Mouse (Mus musculus): ENCODE measurements around the gene Olfr566. TPM values are rescaled to one million over a fixed set of nuclear protein-coding genes. Genes with fewer than 3 reads are reported as not detected.

Gene Olfr566
- polyA plus RNA-seq (2012; ENCODE audit: insufficient read depth, low replicate concordance) = not detected in 2 replicates

- Histone ChIP-seq H3K4me1 (no peaks in the 10 kb centered on the region), H3K36me3 (replicated peaks; ENCODE audit: low read length) (no peaks in the 10 kb centered on the region), H3K4me3 (replicated peaks) (no peak within 1 kb of the TSS), H3K9me3 (no peaks in the 10 kb centered on the region), H3K27me3 (replicated peaks) (no peaks in the 10 kb centered on the region)
- TF ChIP-seq GATA1 (IDR thresholded peaks at IDR 0.05; ENCODE audit: borderline replicate concordance, low read length) = no peak
- TF ChIP-seq FLI1 (IDR thresholded peaks at IDR 0.05; ENCODE audit: low read length) = no peak
Observed at GRCm38 (mm10) chr7:102858665-102859064, at the start of gene Olfr566. TSS of gene Olfr566 (minus strand) at chr7:102858765.

GRCm38 (mm10) chr7:102890782-102891181 is 32.2 kb upstream of the Olfr566 start, which contains the start of gene Olfr569:
TSS of gene Olfr569 (minus strand) at chr7:102890882.
- Histone ChIP-seq H3K9me3 (no peaks in the 10 kb centered on the region), H3K4me3 (replicated peaks) (no peak within 1 kb of the TSS), H3K4me1 (no peaks in the 10 kb centered on the region), H3K36me3 (replicated peaks; ENCODE audit: low read length) (no peaks in the 10 kb centered on the region), H3K27me3 (replicated peaks) (no peaks in the 10 kb centered on the region)
- TF ChIP-seq GATA1 (IDR thresholded peaks at IDR 0.05; ENCODE audit: borderline replicate concordance, low read length) = no peak
- TF ChIP-seq FLI1 (IDR thresholded peaks at IDR 0.05; ENCODE audit: low read length) = no peak

GRCm38 (mm10) chr7:102876822-102877221 is 18.3 kb upstream of the Olfr566 start, which contains the start of gene Olfr568:
TSS of gene Olfr568 (plus strand) at chr7:102877122.
- peaks cover 6% of the 10 kb centered on the region for H3K9me3 ChIP-seq
- H3K27me3 ChIP-seq (replicated peaks) = no peaks in the 10 kb centered on the region
- H3K4me3 ChIP-seq (replicated peaks) = no peak within 1 kb of the TSS
- TF ChIP-seq GATA1 (IDR thresholded peaks at IDR 0.05; ENCODE audit: borderline replicate concordance, low read length) (no peak), FLI1 (IDR thresholded peaks at IDR 0.05; ENCODE audit: low read length) (no peak)
- H3K36me3 ChIP-seq (replicated peaks; ENCODE audit: low read length) = no peaks in the 10 kb centered on the region
- H3K4me1 ChIP-seq = no peaks in the 10 kb centered on the region

GRCm38 (mm10) chr7:102855807-102856206 is 2.8 kb downstream of the Olfr566 start:
- no peak for TF ChIP-seq GATA1 (IDR thresholded peaks at IDR 0.05; ENCODE audit: borderline replicate concordance, low read length)
- TF ChIP-seq FLI1 (IDR thresholded peaks at IDR 0.05; ENCODE audit: low read length) = no peak
- H3K4me1 ChIP-seq = no peaks in the 10 kb centered on the region
- no peak overlapping the region for H3K4me3 ChIP-seq (replicated peaks)
- H3K36me3 ChIP-seq (replicated peaks; ENCODE audit: low read length) = no peaks in the 10 kb centered on the region
- H3K9me3 ChIP-seq = no peaks in the 10 kb centered on the region
- H3K27me3 ChIP-seq (replicated peaks) = no peaks in the 10 kb centered on the region

Other genes starting within 250 kb of the Olfr566 start
- gene Olfr553, start 240.5 kb downstream of the Olfr566 start, polyA plus RNA-seq (2012; ENCODE audit: insufficient read depth, low replicate concordance) = not detected in 2 replicates
- not detected in 2 replicates for gene Olfr554, start 220.3 kb downstream of the Olfr566 start, polyA plus RNA-seq (2012; ENCODE audit: insufficient read depth, low replicate concordance)
- gene Olfr555, start 199.9 kb downstream of the Olfr566 start, polyA plus RNA-seq (2012; ENCODE audit: insufficient read depth, low replicate concordance) = not detected in 2 replicates
- gene Olfr556, start 193.9 kb downstream of the Olfr566 start, polyA plus RNA-seq (2012; ENCODE audit: insufficient read depth, low replicate concordance) = not detected in 2 replicates
- 0.73 and 1.0 TPM in 2 replicates for gene Trim68, start 171.4 kb downstream of the Olfr566 start, polyA plus RNA-seq (2012; ENCODE audit: insufficient read depth, low replicate concordance)
- not detected in 2 replicates for gene Olfr557, start 162.9 kb downstream of the Olfr566 start, polyA plus RNA-seq (2012; ENCODE audit: insufficient read depth, low replicate concordance)
- gene Olfr558, start 156.6 kb downstream of the Olfr566 start, polyA plus RNA-seq (2012; ENCODE audit: insufficient read depth, low replicate concordance) = not detected in 2 replicates
- gene Olfr33, start 139.7 kb downstream of the Olfr566 start, polyA plus RNA-seq (2012; ENCODE audit: insufficient read depth, low replicate concordance) = not detected in 2 replicates
- not detected in 2 replicates for gene Olfr559, start 131.3 kb downstream of the Olfr566 start, polyA plus RNA-seq (2012; ENCODE audit: insufficient read depth, low replicate concordance)
- gene Olfr560, start 99.4 kb downstream of the Olfr566 start, polyA plus RNA-seq (2012; ENCODE audit: insufficient read depth, low replicate concordance) = 0.17 TPM in 1 of 2 replicates, not detected in the other
- not detected in 2 replicates for gene Olfr78, start 99.3 kb downstream of the Olfr566 start, polyA plus RNA-seq (2012; ENCODE audit: insufficient read depth, low replicate concordance)
- gene Olfr561, start 87.5 kb downstream of the Olfr566 start, polyA plus RNA-seq (2012; ENCODE audit: insufficient read depth, low replicate concordance) = not detected in 2 replicates
- not detected in 2 replicates for gene Olfr564, start 55.3 kb downstream of the Olfr566 start, polyA plus RNA-seq (2012; ENCODE audit: insufficient read depth, low replicate concordance)
- gene Olfr568, start 18.4 kb upstream of the Olfr566 start, polyA plus RNA-seq (2012; ENCODE audit: insufficient read depth, low replicate concordance) = not detected in 2 replicates
- not detected in 2 replicates for gene Olfr569, start 32.1 kb upstream of the Olfr566 start, polyA plus RNA-seq (2012; ENCODE audit: insufficient read depth, low replicate concordance)
- not detected in 2 replicates for gene Olfr570, start 35.8 kb upstream of the Olfr566 start, polyA plus RNA-seq (2012; ENCODE audit: insufficient read depth, low replicate concordance)
- gene Olfr571, start 58.8 kb upstream of the Olfr566 start, polyA plus RNA-seq (2012; ENCODE audit: insufficient read depth, low replicate concordance) = not detected in 2 replicates
- not detected in 2 replicates for gene Olfr572, start 65.6 kb upstream of the Olfr566 start, polyA plus RNA-seq (2012; ENCODE audit: insufficient read depth, low replicate concordance)
- gene Olfr573-ps1, start 83.8 kb upstream of the Olfr566 start, polyA plus RNA-seq (2012; ENCODE audit: insufficient read depth, low replicate concordance) = not detected in 2 replicates
- not detected in 2 replicates for gene Olfr574, start 89.7 kb upstream of the Olfr566 start, polyA plus RNA-seq (2012; ENCODE audit: insufficient read depth, low replicate concordance)
- gene Olfr575, start 100.0 kb upstream of the Olfr566 start, polyA plus RNA-seq (2012; ENCODE audit: insufficient read depth, low replicate concordance) = not detected in 2 replicates
- gene Olfr576, start 103.9 kb upstream of the Olfr566 start, polyA plus RNA-seq (2012; ENCODE audit: insufficient read depth, low replicate concordance) = not detected in 2 replicates
- gene Olfr577, start 117.2 kb upstream of the Olfr566 start, polyA plus RNA-seq (2012; ENCODE audit: insufficient read depth, low replicate concordance) = not detected in 2 replicates
- gene Olfr578, start 130.6 kb upstream of the Olfr566 start, polyA plus RNA-seq (2012; ENCODE audit: insufficient read depth, low replicate concordance) = not detected in 2 replicates
- gene Olfr582, start 179.3 kb upstream of the Olfr566 start, polyA plus RNA-seq (2012; ENCODE audit: insufficient read depth, low replicate concordance) = not detected in 2 replicates
- gene Olfr583, start 192.5 kb upstream of the Olfr566 start, polyA plus RNA-seq (2012; ENCODE audit: insufficient read depth, low replicate concordance) = not detected in 2 replicates
- gene Olfr584, start 223.1 kb upstream of the Olfr566 start, polyA plus RNA-seq (2012; ENCODE audit: insufficient read depth, low replicate concordance) = not detected in 2 replicates
- gene Olfr585, start 239.0 kb upstream of the Olfr566 start, polyA plus RNA-seq (2012; ENCODE audit: insufficient read depth, low replicate concordance) = not detected in 2 replicates